Mouse (Mus musculus) activated CD4-positive, CD25-positive, alpha-beta regulatory T cell, adult 9 weeks (primary cell): ENCODE data around the gene A26c2. TPM values are rescaled to one million over a fixed set of nuclear protein-coding genes. Genes with fewer than 3 reads are reported as not detected.

Experiments used
- polyA plus RNA-seq: library from polyadenylated mRNA; unstranded; fragments of 100-300 nt; shearing (Covaris generic); gene quantifications from one replicate; pipeline ENCODE4 v1.2.1, GENCODE M21; 2017

The A26c2 gene
- not detected for polyA plus RNA-seq

GRCm38 (mm10) chr7:62823573-62823972 lies at the start of gene A26c2:
A26c2 (minus strand) TSS chr7:62823673.

